Mouse (Mus musculus) kidney, adult 2 months (tissue): ENCODE measurements around the gene Pspc1. TPM values are rescaled to one million over a fixed set of nuclear protein-coding genes. Genes with fewer than 3 reads are reported as not detected.

Experiments
- DNase-seq: peaks from one replicate; pipeline ENCODE4 v3.0.0; 2021
- H3K27ac ChIP-seq: fragments of 200-500 bp; 2 replicates; pipeline ENCODE4 v1.5.1; 2012; ENCODE audit warnings: low read depth, low read length, control low read depth, inconsistent platforms; ENCODE audit not compliant: insufficient read depth
- H3K27me3 ChIP-seq: fragments of 200-500 bp; replicated peaks from 2 replicates; pipeline ENCODE4 v1.6.1; 2012; ENCODE audit warnings: mild to moderate bottlenecking, moderate library complexity, low read length, inconsistent platforms; ENCODE audit not compliant: control insufficient read depth, insufficient read depth
- H3K36me3 ChIP-seq: fragments of 200-500 bp; 2 replicates; pipeline ENCODE4 v1.6.1; 2012; ENCODE audit warnings: mild to moderate bottlenecking, moderate library complexity, low read length, inconsistent platforms; ENCODE audit not compliant: control insufficient read depth, insufficient read depth
- H3K4me1 ChIP-seq: fragments of 200-500 bp; 2 replicates; pipeline ENCODE4 v1.6.1; 2011; ENCODE audit warnings: low read length; ENCODE audit not compliant: control insufficient read depth, insufficient read depth
- H3K4me3 ChIP-seq: fragments of 200-500 bp; 2 replicates; pipeline ENCODE4 v1.5.1; 2011; ENCODE audit warnings: mild to moderate bottlenecking, low read depth, low read length, control low read depth; ENCODE audit not compliant: insufficient read depth
- CTCF ChIP-seq: fragments of 200-500 bp; conservative IDR thresholded peaks from 2 replicates; pipeline ENCODE4 v1.5.1; 2011; ENCODE audit warnings: low read depth, mild to moderate bottlenecking, control low read depth, low read length, moderate library complexity, mixed read lengths; ENCODE audit not compliant: insufficient read depth, insufficient read length
- POLR2A ChIP-seq: fragments of 200-500 bp; IDR thresholded peaks from one replicate; pipeline ENCODE4 v1.6.1; 2011; ENCODE audit warnings: low read depth, low read length, control low read depth
- WGBS: fragments of 180-500 bp; shearing (Covaris S2); methylation state at CpG from one replicate; pipeline ENCODE4 v1.1.7; 2018; 5-methylcytosine and 5-hydroxymethylcytosine counted together
- polyA plus RNA-seq: library from polyadenylated mRNA; depleted of rRNA; stranded (reverse); fragments of >200 nt; gene quantifications from 2 replicates; pipeline ENCODE4 v1.2.3, GENCODE M21; 2012

The Pspc1 gene
- polyA plus RNA-seq, 1 experiment: 4.1 TPM

- no peaks in the 10 kb centered on the region for H3K27me3 ChIP-seq
- 87% methylated on average over 4 of the region's 4 CpGs for WGBS
Measured at GRCm38 (mm10) chr14:56751282-56751681, 26.8 kb downstream of the Pspc1 start.

GRCm38 (mm10) chr14:56740175-56740574 is 37.9 kb downstream of the Pspc1 start:
- no peak overlapping the region for H3K4me3 ChIP-seq
- H3K36me3 ChIP-seq: no peaks in the 10 kb centered on the region
- TF ChIP-seq CTCF: peak; percentile 40
- TF ChIP-seq POLR2A: no peak
- H3K27ac ChIP-seq: no peak overlapping the region
- WGBS: 98% methylated on average over 1 of the region's 1 CpGs
- DNase-seq: no peak
- no peaks in the 10 kb centered on the region for H3K4me1 ChIP-seq
- H3K27me3 ChIP-seq: no peaks in the 10 kb centered on the region

More at GRCm38 (mm10) chr14:56751282-56751681, 26.8 kb downstream of the Pspc1 start:
- TF ChIP-seq CTCF (no peak), POLR2A (no peak)
- H3K36me3 ChIP-seq: peaks cover 1% of the 10 kb centered on the region; the same call in 1 of the 2 replicates
- H3K4me3 ChIP-seq: no peak overlapping the region
- H3K27ac ChIP-seq: no peak overlapping the region
- no peaks in the 10 kb centered on the region for H3K4me1 ChIP-seq
- no peak for DNase-seq

- 92% methylated on average over 1 of the region's 1 CpGs for WGBS
- TF ChIP-seq POLR2A (no peak), CTCF (no peak)
- no peaks in the 10 kb centered on the region for H3K4me1 ChIP-seq
- no peak for DNase-seq
- no peaks in the 10 kb centered on the region for H3K27me3 ChIP-seq
- no peak overlapping the region for H3K4me3 ChIP-seq
- no peak overlapping the region for H3K27ac ChIP-seq
- no peaks in the 10 kb centered on the region; the same call in 1 of the 2 replicates for H3K36me3 ChIP-seq
Measured at GRCm38 (mm10) chr14:56726493-56726892, 51.6 kb downstream of the Pspc1 start.

GRCm38 (mm10) chr14:56705687-56706086 is 72.4 kb downstream of the Pspc1 start:
- DNase-seq: peak; percentile 28
- no peaks in the 10 kb centered on the region for H3K4me1 ChIP-seq
- H3K27ac ChIP-seq: no peak overlapping the region
- H3K4me3 ChIP-seq: no peak overlapping the region
- no peaks in the 10 kb centered on the region for H3K27me3 ChIP-seq
- WGBS: 58% methylated on average over 4 of the region's 4 CpGs
- TF ChIP-seq CTCF (no peak), POLR2A (no peak)
- H3K36me3 ChIP-seq: peaks cover under 1% of the 10 kb centered on the region

- no peak overlapping the region for H3K27ac ChIP-seq
- H3K36me3 ChIP-seq: peaks cover 8% of the 10 kb centered on the region
- no peak overlapping the region for H3K4me3 ChIP-seq
- no peak for TF ChIP-seq CTCF
- no peak for TF ChIP-seq POLR2A
- WGBS: 96% methylated on average over 4 of the region's 4 CpGs
- no peaks in the 10 kb centered on the region for H3K4me1 ChIP-seq
- no peaks in the 10 kb centered on the region for H3K27me3 ChIP-seq
- no peak for DNase-seq
Measured at GRCm38 (mm10) chr14:56702644-56703043, 75.5 kb downstream of the Pspc1 start.

GRCm38 (mm10) chr14:56697836-56698235 is 80.3 kb downstream of the Pspc1 start:
- peaks cover 14% of the 10 kb centered on the region for H3K36me3 ChIP-seq

GRCm38 (mm10) chr14:56695495-56695894 is 82.6 kb downstream of the Pspc1 start:
- TF ChIP-seq POLR2A: no peak
- TF ChIP-seq CTCF: no peak

More at GRCm38 (mm10) chr14:56697836-56698235, 80.3 kb downstream of the Pspc1 start:
- TF ChIP-seq CTCF (no peak), POLR2A (no peak)
- H3K4me3 ChIP-seq: no peak overlapping the region
- H3K27me3 ChIP-seq: no peaks in the 10 kb centered on the region
- 89% methylated on average over 5 of the region's 5 CpGs for WGBS
- no peak overlapping the region for H3K27ac ChIP-seq
- DNase-seq: no peak
- H3K4me1 ChIP-seq: no peaks in the 10 kb centered on the region

GRCm38 (mm10) chr14:56689766-56690165 is 88.3 kb downstream of the Pspc1 start:
- no peak for TF ChIP-seq CTCF
- no peak for DNase-seq
- H3K36me3 ChIP-seq: peaks cover 10% of the 10 kb centered on the region
- no peak overlapping the region for H3K27ac ChIP-seq
- no peaks in the 10 kb centered on the region for H3K4me1 ChIP-seq
- H3K27me3 ChIP-seq: no peaks in the 10 kb centered on the region
- WGBS: 71% methylated on average over 1 of the region's 1 CpGs
- no peak overlapping the region for H3K4me3 ChIP-seq

More at GRCm38 (mm10) chr14:56695495-56695894, 82.6 kb downstream of the Pspc1 start:
- Histone ChIP-seq H3K27me3 (no peaks in the 10 kb centered on the region), H3K4me3 (no peak overlapping the region), H3K36me3 (peaks cover 16% of the 10 kb centered on the region), H3K4me1 (no peaks in the 10 kb centered on the region), H3K27ac (no peak overlapping the region)
- DNase-seq: no peak
- 62% methylated on average over 3 of the region's 3 CpGs for WGBS
